Mouse (Mus musculus) ES-Bruce4 (cell line): Measurements from ENCODE around the gene Celf5. TPM values are rescaled to one million over a fixed set of nuclear protein-coding genes. Genes with fewer than 3 reads are reported as not detected.
A peak's percentile ranks its signal among the peaks of the same experiment; 100 is the strongest.

Experiments
- H3K27ac ChIP-seq: 2 replicates; pipeline ENCODE4 v1.5.1; 2012; ENCODE audit warnings: low read length, inconsistent platforms; ENCODE audit not compliant: insufficient read depth
- H3K27me3 ChIP-seq: 2 replicates; pipeline ENCODE4 v1.6.1; 2012; ENCODE audit warnings: mild to moderate bottlenecking, low read length, inconsistent platforms; ENCODE audit not compliant: control insufficient read depth, poor library complexity, insufficient read depth, severe bottlenecking
- H3K36me3 ChIP-seq: 2 replicates; pipeline ENCODE4 v1.6.1; 2012; ENCODE audit warnings: inconsistent platforms, mild to moderate bottlenecking, low read length, moderate library complexity; ENCODE audit not compliant: control insufficient read depth, poor library complexity, insufficient read depth, severe bottlenecking
- H3K4me1 ChIP-seq: one replicate; pipeline ENCODE4 v1.8.1; 2011; ENCODE audit warnings: low read length; ENCODE audit not compliant: control insufficient read depth, insufficient read depth
- H3K4me3 ChIP-seq: 2 replicates; pipeline ENCODE4 v1.5.1; 2011; ENCODE audit warnings: low read depth, mild to moderate bottlenecking, low read length
- H3K9ac ChIP-seq: 2 replicates; pipeline ENCODE4 v1.6.1; 2012; ENCODE audit warnings: low read depth, mild to moderate bottlenecking, inconsistent platforms; ENCODE audit not compliant: poor library complexity, severe bottlenecking
- H3K9me3 ChIP-seq: replicated peaks from 2 replicates; pipeline ENCODE4 v1.6.1; 2012; ENCODE audit warnings: mild to moderate bottlenecking, low read length, inconsistent platforms; ENCODE audit not compliant: control insufficient read depth, poor library complexity, insufficient read depth, severe bottlenecking
- CTCF ChIP-seq: IDR thresholded peaks from one replicate; pipeline ENCODE4 v1.8.1; 2011; ENCODE audit warnings: low read depth, low read length
- EP300 ChIP-seq: IDR thresholded peaks from 2 replicates; pipeline ENCODE4 v1.6.1; 2011; ENCODE audit warnings: low read depth, low read length; ENCODE audit not compliant: insufficient read depth
- POLR2A ChIP-seq: IDR thresholded peaks from one replicate; pipeline ENCODE4 v1.8.1; 2011; ENCODE audit warnings: low read length; ENCODE audit not compliant: insufficient read depth
- polyA plus RNA-seq: library from polyadenylated mRNA; stranded (reverse); fragments of >200 nt; gene quantifications from 2 replicates; pipeline ENCODE4 v1.2.4, GENCODE M21; 2011; ENCODE audit warnings: low read depth; ENCODE audit not compliant: missing spikeins, insufficient read depth, insufficient read length

The Celf5 gene
- polyA plus RNA-seq, 1 experiment: 27.5 TPM

GRCm38 (mm10) chr10:81409330-81409729 is 73.2 kb downstream of the Celf5 start:
- Histone ChIP-seq H3K9ac (no peak overlapping the region), H3K4me1 (peaks cover 28% of the 10 kb centered on the region), H3K36me3 (no peaks in the 10 kb centered on the region), H3K27ac (peak overlapping the region; percentile 46), H3K27me3 (no peaks in the 10 kb centered on the region), H3K4me3 (peak overlapping the region; percentile 42), H3K9me3 (no peaks in the 10 kb centered on the region)
- TF ChIP-seq EP300 (no peak), POLR2A (no peak), CTCF (no peak)

Other genes starting within 250 kb of the Celf5 start
- 11.2 and 11.6 TPM in 2 replicates for gene Zfr2, start 249.6 kb downstream of the Celf5 start, polyA plus RNA-seq
- gene Matk, start 229.8 kb downstream of the Celf5 start, polyA plus RNA-seq: 1.1 and 1.2 TPM in 2 replicates
- 52.2 and 63.7 TPM in 2 replicates for gene Mrpl54, start 215.8 kb downstream of the Celf5 start, polyA plus RNA-seq
- 25.8 and 26.4 TPM in 2 replicates for gene Apba3, start 215.7 kb downstream of the Celf5 start, polyA plus RNA-seq
- gene Tjp3, start 191.1 kb downstream of the Celf5 start, polyA plus RNA-seq: 41.5 and 42.7 TPM in 2 replicates
- 28.3 and 31.5 TPM in 2 replicates for gene Pip5k1c, start 189.7 kb downstream of the Celf5 start, polyA plus RNA-seq
- 17.5 and 18.2 TPM in 2 replicates for gene Cactin, start 161.6 kb downstream of the Celf5 start, polyA plus RNA-seq
- gene Tbxa2r, start 154.0 kb downstream of the Celf5 start, polyA plus RNA-seq: 0.57 and 1.5 TPM in 2 replicates
- 1.0 and 1.2 TPM in 2 replicates for gene Gipc3, start 139.4 kb downstream of the Celf5 start, polyA plus RNA-seq
- gene Hmg20b, start 132.2 kb downstream of the Celf5 start, polyA plus RNA-seq: 51.8 and 57.3 TPM in 2 replicates
- gene Mfsd12, start 125.2 kb downstream of the Celf5 start, polyA plus RNA-seq: 13.7 and 15.3 TPM in 2 replicates
- gene 4930404N11Rik, start 116.9 kb downstream of the Celf5 start, polyA plus RNA-seq: not detected in 2 replicates
- gene Fzr1, start 104.2 kb downstream of the Celf5 start, polyA plus RNA-seq: 47.8 and 51.4 TPM in 2 replicates
- 52.9 and 70.3 TPM in 2 replicates for gene Dohh, start 98.3 kb downstream of the Celf5 start, polyA plus RNA-seq
- gene Gm48551, start 98.2 kb downstream of the Celf5 start, polyA plus RNA-seq: 1.5 TPM in 1 of 2 replicates, not detected in the other
- gene Gm48552, start 93.7 kb downstream of the Celf5 start, polyA plus RNA-seq: 1.1 TPM in 1 of 2 replicates, not detected in the other
- 4.8 and 5.3 TPM in 2 replicates for gene Smim24, start 89.7 kb downstream of the Celf5 start, polyA plus RNA-seq
- gene Nfic, start 27.1 kb downstream of the Celf5 start, polyA plus RNA-seq: 6.1 and 7.2 TPM in 2 replicates
- 37.2 and 41.6 TPM in 2 replicates for gene Ncln, start 13.7 kb upstream of the Celf5 start, polyA plus RNA-seq
- 0.49 and 0.93 TPM in 2 replicates for gene S1pr4, start 17.4 kb upstream of the Celf5 start, polyA plus RNA-seq
- 11.2 and 11.6 TPM in 2 replicates for gene Gna15, start 41.5 kb upstream of the Celf5 start, polyA plus RNA-seq
- gene Gna11, start 62.5 kb upstream of the Celf5 start, polyA plus RNA-seq: 32.0 and 35.3 TPM in 2 replicates
- 148 and 152 TPM in 2 replicates for gene Aes, start 76.8 kb upstream of the Celf5 start, polyA plus RNA-seq
- 3.1 and 3.8 TPM in 2 replicates for gene Tle2, start 91.9 kb upstream of the Celf5 start, polyA plus RNA-seq
- gene Tle6, start 118.4 kb upstream of the Celf5 start, polyA plus RNA-seq: 15.0 and 18.5 TPM in 2 replicates
- gene BC025920, start 123.6 kb upstream of the Celf5 start, polyA plus RNA-seq: 3.2 and 3.9 TPM in 2 replicates
- 15.0 and 16.6 TPM in 2 replicates for gene Sirt6, start 145.1 kb upstream of the Celf5 start, polyA plus RNA-seq
- gene Ankrd24, start 145.8 kb upstream of the Celf5 start, polyA plus RNA-seq: 14.2 and 16.1 TPM in 2 replicates
- 5.6 and 7.4 TPM in 2 replicates for gene Gm10778, start 166.3 kb upstream of the Celf5 start, polyA plus RNA-seq
- 14.0 and 17.8 TPM in 2 replicates for gene Zfp433, start 222.1 kb upstream of the Celf5 start, polyA plus RNA-seq